Mouse (Mus musculus): ENCODE data around the gene Krtap1-3. TPM values are rescaled to one million over a fixed set of nuclear protein-coding genes. Genes with fewer than 3 reads are reported as not detected.

Krtap1-3 gene
- not detected in 2 replicates for polyA plus RNA-seq (2014; fragmentation: Nextera tagmentation; extraction: Ambion mirVana)

DNA sequence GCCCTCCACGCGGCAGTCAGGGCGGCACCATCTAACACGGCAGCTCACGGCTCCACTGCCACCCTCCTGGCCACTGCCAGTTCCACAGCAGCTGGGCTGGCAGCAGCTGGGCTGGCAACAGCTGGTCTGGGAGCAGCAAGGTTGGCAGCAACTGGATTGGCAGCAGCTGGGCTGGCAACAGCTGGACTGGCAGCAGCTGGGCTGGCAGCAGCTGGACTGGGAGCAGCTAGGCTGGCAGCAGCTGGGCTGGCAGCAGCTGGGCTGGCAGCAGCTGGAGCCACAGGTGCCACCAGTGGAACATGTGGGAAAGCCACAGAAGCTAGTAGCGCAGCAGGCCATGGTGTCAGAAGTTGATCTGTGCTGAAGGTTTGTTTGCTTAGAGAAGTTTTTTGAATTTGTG lies at the start of gene Krtap1-3:
Krtap1-3 (minus strand) TSS at position 359 of the 400 bp plus-strand sequence.
- Histone ChIP-seq H3K36me3 (ENCODE audit: control insufficient read depth, insufficient read depth, low read length) (no peaks in the 10 kb centered on the region), H3K4me2 (ENCODE audit: low read depth, severe bottlenecking) (no peak within 1 kb of the TSS), H3K27ac (replicated peaks; ENCODE audit: low read depth, low read length) (no peak within 1 kb of the TSS), H3K4me3 (ENCODE audit: low read depth, low read length) (no peak within 1 kb of the TSS), H3K4me1 (ENCODE audit: control insufficient read depth, insufficient read depth, low read length) (no peaks in the 10 kb centered on the region), H3K9me3 (ENCODE audit: control insufficient read depth, low read length) (no peaks in the 10 kb centered on the region), H3K27me3 (ENCODE audit: control insufficient read depth, insufficient read depth, low read length) (no peaks in the 10 kb centered on the region), H3K9ac (ENCODE audit: low read length) (no peak within 1 kb of the TSS)
- WGBS: 83% methylated on average over 6 of the region's 6 CpGs
- DNase-seq (ENCODE audit: low spot score) (no peak), ATAC-seq (ENCODE audit: insufficient number of reproducible peaks, low FRiP score, low TSS enrichment, low read depth) (no peak)

DNA sequence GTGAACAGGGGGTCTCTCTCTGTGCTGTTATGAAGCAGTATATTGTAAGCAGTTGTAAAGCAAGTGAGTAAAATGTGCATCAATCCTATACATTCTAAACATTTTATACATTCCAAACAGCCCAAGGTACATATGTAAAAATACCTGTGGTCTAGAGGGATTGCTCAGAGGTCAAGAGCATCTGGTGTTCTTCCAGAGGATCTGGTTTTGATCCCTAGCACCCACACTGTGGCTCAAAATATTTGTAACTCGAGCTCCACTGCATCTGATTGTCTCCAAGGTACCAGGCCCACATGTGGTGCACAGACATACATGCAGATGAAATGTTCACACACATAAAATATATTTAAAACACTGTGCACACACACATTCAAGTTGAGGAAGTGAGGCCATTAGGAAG lies 49.8 kb upstream of the Krtap1-3 start:
- DNase-seq (ENCODE audit: low spot score) (no peak), ATAC-seq (ENCODE audit: insufficient number of reproducible peaks, low FRiP score, low TSS enrichment, low read depth) (no peak)
- Histone ChIP-seq H3K36me3 (ENCODE audit: control insufficient read depth, insufficient read depth, low read length) (no peaks in the 10 kb centered on the region), H3K27ac (replicated peaks; ENCODE audit: low read depth, low read length) (no peak overlapping the region), H3K9ac (ENCODE audit: low read length) (no peak overlapping the region), H3K9me3 (ENCODE audit: control insufficient read depth, low read length) (no peaks in the 10 kb centered on the region), H3K4me2 (ENCODE audit: low read depth, severe bottlenecking) (no peak overlapping the region), H3K4me3 (ENCODE audit: low read depth, low read length) (no peak overlapping the region), H3K27me3 (ENCODE audit: control insufficient read depth, insufficient read depth, low read length) (no peaks in the 10 kb centered on the region), H3K4me1 (ENCODE audit: control insufficient read depth, insufficient read depth, low read length) (no peaks in the 10 kb centered on the region)
- WGBS: 25% methylated on average over 1 of the region's 1 CpGs

DNA sequence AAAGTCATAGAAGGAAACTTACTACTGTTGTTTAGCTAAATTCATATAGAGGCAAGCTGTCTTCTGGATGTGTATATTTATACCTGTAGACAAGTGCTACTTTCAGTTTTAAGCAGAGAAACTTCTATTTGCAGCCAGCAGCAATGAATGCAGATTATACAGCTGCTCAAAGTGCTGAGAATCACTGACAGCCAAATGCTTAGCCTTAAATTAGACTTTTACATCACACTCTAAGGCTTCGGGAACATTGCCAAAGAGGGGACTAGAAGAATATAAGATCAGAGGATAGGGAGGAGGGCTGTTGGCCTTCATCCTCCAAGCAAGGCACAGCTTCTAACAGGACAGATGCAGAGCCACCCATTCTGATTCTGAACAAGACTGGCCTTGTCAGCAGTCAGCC lies 45.9 kb upstream of the Krtap1-3 start:
- 69% methylated on average over 1 of the region's 1 CpGs for WGBS
- no peak for ATAC-seq (ENCODE audit: insufficient number of reproducible peaks, low FRiP score, low TSS enrichment, low read depth)

DNA sequence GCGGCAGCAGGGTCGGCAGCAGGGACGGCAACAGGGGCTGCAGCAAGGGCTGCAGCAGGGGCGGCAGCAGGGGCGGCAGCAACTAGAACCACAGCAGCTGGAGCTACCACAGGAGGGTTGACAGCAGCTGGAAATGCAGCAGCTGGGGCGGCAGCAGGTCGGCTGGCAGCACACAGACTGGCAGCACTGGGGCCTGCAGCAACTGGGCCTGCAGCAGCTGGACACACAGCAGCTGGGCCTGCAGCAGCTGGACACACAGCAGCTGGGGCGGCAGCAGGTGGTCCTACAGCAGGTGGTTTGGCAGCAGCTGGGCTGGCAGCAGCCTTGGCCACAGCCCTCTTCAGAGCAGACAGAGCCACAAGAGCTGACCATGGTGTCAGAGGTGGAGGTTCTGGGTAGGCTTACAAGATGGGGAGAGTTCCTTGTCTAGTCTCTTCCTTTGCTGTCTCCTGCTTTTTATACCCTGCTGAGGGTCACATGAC lies 43.6 kb upstream of the Krtap1-3 start, which contains the start of gene Krtap4-2:
Krtap4-2 (minus strand) TSS at position 432 of the 482 bp plus-strand sequence.
- Histone ChIP-seq H3K27me3 (ENCODE audit: control insufficient read depth, insufficient read depth, low read length) (no peaks in the 10 kb centered on the region), H3K4me2 (ENCODE audit: low read depth, severe bottlenecking) (no peak within 1 kb of the TSS), H3K27ac (replicated peaks; ENCODE audit: low read depth, low read length) (no peak within 1 kb of the TSS), H3K9me3 (ENCODE audit: control insufficient read depth, low read length) (no peaks in the 10 kb centered on the region), H3K4me3 (ENCODE audit: low read depth, low read length) (no peak within 1 kb of the TSS), H3K36me3 (ENCODE audit: control insufficient read depth, insufficient read depth, low read length) (no peaks in the 10 kb centered on the region), H3K4me1 (ENCODE audit: control insufficient read depth, insufficient read depth, low read length) (no peaks in the 10 kb centered on the region), H3K9ac (ENCODE audit: low read length) (no peak within 1 kb of the TSS)
- ATAC-seq (ENCODE audit: insufficient number of reproducible peaks, low FRiP score, low TSS enrichment, low read depth) (no peak), DNase-seq (ENCODE audit: low spot score) (peak; percentile 22)
- 34% methylated on average over 7 of the region's 8 CpGs for WGBS

More for the DNA sequence above, 45.9 kb upstream of the Krtap1-3 start:
- Histone ChIP-seq H3K9me3 (ENCODE audit: control insufficient read depth, low read length) (no peaks in the 10 kb centered on the region), H3K9ac (ENCODE audit: low read length) (no peak overlapping the region), H3K27ac (replicated peaks; ENCODE audit: low read depth, low read length) (no peak overlapping the region), H3K4me2 (ENCODE audit: low read depth, severe bottlenecking) (no peak overlapping the region), H3K4me1 (ENCODE audit: control insufficient read depth, insufficient read depth, low read length) (no peaks in the 10 kb centered on the region), H3K36me3 (ENCODE audit: control insufficient read depth, insufficient read depth, low read length) (no peaks in the 10 kb centered on the region), H3K4me3 (ENCODE audit: low read depth, low read length) (no peak overlapping the region), H3K27me3 (ENCODE audit: control insufficient read depth, insufficient read depth, low read length) (no peaks in the 10 kb centered on the region)
- no peak for DNase-seq (ENCODE audit: low spot score)

DNA sequence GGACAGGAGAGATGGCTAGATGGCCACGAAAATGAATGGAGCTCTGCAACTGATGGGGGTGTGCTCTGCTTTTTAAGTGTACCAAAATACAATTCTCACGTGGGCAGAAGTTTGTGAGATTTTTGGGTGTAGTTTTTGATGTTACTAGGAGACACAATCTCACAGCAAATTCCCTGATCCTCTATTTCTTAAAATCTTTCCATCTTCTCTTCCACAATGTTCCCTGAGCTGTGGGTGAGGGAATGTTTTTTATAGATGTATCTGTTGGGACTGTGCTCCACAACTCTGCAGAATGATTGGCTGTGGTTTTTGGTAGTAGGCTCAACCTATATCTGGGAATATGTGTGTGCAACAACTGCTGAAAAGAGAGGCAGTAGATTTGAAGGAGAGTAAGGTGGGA lies 42.2 kb upstream of the Krtap1-3 start:
- WGBS: 74% methylated on average over 2 of the region's 2 CpGs
- Histone ChIP-seq H3K9ac (ENCODE audit: low read length) (no peak overlapping the region), H3K4me3 (ENCODE audit: low read depth, low read length) (no peak overlapping the region), H3K27ac (replicated peaks; ENCODE audit: low read depth, low read length) (no peak overlapping the region), H3K27me3 (ENCODE audit: control insufficient read depth, insufficient read depth, low read length) (no peaks in the 10 kb centered on the region), H3K9me3 (ENCODE audit: control insufficient read depth, low read length) (no peaks in the 10 kb centered on the region), H3K36me3 (ENCODE audit: control insufficient read depth, insufficient read depth, low read length) (no peaks in the 10 kb centered on the region), H3K4me2 (ENCODE audit: low read depth, severe bottlenecking) (no peak overlapping the region), H3K4me1 (ENCODE audit: control insufficient read depth, insufficient read depth, low read length) (no peaks in the 10 kb centered on the region)
- ATAC-seq (ENCODE audit: insufficient number of reproducible peaks, low FRiP score, low TSS enrichment, low read depth) (no peak), DNase-seq (ENCODE audit: low spot score) (no peak)

GRCm38 (mm10) chr11:99630890-99631289 lies 39.8 kb upstream of the Krtap1-3 start:
- DNase-seq (ENCODE audit: low spot score) (no peak), ATAC-seq (ENCODE audit: insufficient number of reproducible peaks, low FRiP score, low TSS enrichment, low read depth) (no peak)
- Histone ChIP-seq H3K4me2 (ENCODE audit: low read depth, severe bottlenecking) (no peak overlapping the region), H3K9ac (ENCODE audit: low read length) (no peak overlapping the region), H3K9me3 (ENCODE audit: control insufficient read depth, low read length) (no peaks in the 10 kb centered on the region), H3K27me3 (ENCODE audit: control insufficient read depth, insufficient read depth, low read length) (no peaks in the 10 kb centered on the region), H3K36me3 (ENCODE audit: control insufficient read depth, insufficient read depth, low read length) (no peaks in the 10 kb centered on the region), H3K27ac (replicated peaks; ENCODE audit: low read depth, low read length) (no peak overlapping the region), H3K4me3 (ENCODE audit: low read depth, low read length) (no peak overlapping the region), H3K4me1 (ENCODE audit: control insufficient read depth, insufficient read depth, low read length) (no peaks in the 10 kb centered on the region)
- 82% methylated on average over 3 of the region's 3 CpGs for WGBS

DNA sequence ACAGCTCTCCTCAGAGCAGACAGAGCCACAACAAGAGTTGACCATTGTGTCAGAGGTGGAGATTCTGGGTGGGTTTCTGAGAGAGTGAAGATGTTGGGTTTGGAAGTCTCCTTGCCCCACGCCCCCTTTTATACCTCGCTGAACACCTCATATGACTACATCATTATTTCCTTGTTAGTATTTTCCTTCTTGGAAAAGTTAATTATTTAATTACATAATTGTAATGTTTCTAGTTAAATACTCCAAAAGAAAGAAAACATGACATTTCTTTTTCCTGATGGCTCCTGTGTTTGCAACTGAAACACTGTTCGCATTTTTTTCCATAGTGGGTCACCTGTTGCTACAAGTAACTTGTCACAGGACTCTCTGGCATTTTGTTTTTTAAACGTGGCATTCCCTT lies 37.0 kb upstream of the Krtap1-3 start, which contains the start of gene Krtap4-1:
Krtap4-1 (minus strand) TSS at position 101 of the 400 bp plus-strand sequence.
- no peak within 1 kb of the TSS for H3K4me3 ChIP-seq (ENCODE audit: low read depth, low read length)
- 78% methylated on average over 4 of the region's 4 CpGs for WGBS
- H3K27me3 ChIP-seq (ENCODE audit: control insufficient read depth, insufficient read depth, low read length): no peaks in the 10 kb centered on the region
- H3K9ac ChIP-seq (ENCODE audit: low read length): no peak within 1 kb of the TSS
- no peak within 1 kb of the TSS for H3K4me2 ChIP-seq (ENCODE audit: low read depth, severe bottlenecking)
- no peak within 1 kb of the TSS for H3K27ac ChIP-seq (replicated peaks; ENCODE audit: low read depth, low read length)
- DNase-seq (ENCODE audit: low spot score) (no peak), ATAC-seq (ENCODE audit: insufficient number of reproducible peaks, low FRiP score, low TSS enrichment, low read depth) (no peak)
- H3K4me1 ChIP-seq (ENCODE audit: control insufficient read depth, insufficient read depth, low read length): no peaks in the 10 kb centered on the region
- no peaks in the 10 kb centered on the region for H3K9me3 ChIP-seq (ENCODE audit: control insufficient read depth, low read length)
- H3K36me3 ChIP-seq (ENCODE audit: control insufficient read depth, insufficient read depth, low read length): no peaks in the 10 kb centered on the region

GRCm38 (mm10) chr11:99620335-99620734 lies 29.2 kb upstream of the Krtap1-3 start, which contains the start of gene Gm11562:
TSS of gene Gm11562 (minus strand) at chr11:99620435.
- 85% methylated on average over 2 of the region's 2 CpGs for WGBS
- H3K27ac ChIP-seq (replicated peaks; ENCODE audit: low read depth, low read length): no peak within 1 kb of the TSS
- ATAC-seq (ENCODE audit: insufficient number of reproducible peaks, low FRiP score, low TSS enrichment, low read depth) (no peak), DNase-seq (ENCODE audit: low spot score) (no peak)
- H3K9ac ChIP-seq (ENCODE audit: low read length): no peak within 1 kb of the TSS
- H3K4me2 ChIP-seq (ENCODE audit: low read depth, severe bottlenecking): no peak within 1 kb of the TSS
- H3K4me1 ChIP-seq (ENCODE audit: control insufficient read depth, insufficient read depth, low read length): no peaks in the 10 kb centered on the region
- H3K9me3 ChIP-seq (ENCODE audit: control insufficient read depth, low read length): no peaks in the 10 kb centered on the region
- H3K27me3 ChIP-seq (ENCODE audit: control insufficient read depth, insufficient read depth, low read length): no peaks in the 10 kb centered on the region
- H3K4me3 ChIP-seq (ENCODE audit: low read depth, low read length): no peak within 1 kb of the TSS
- no peaks in the 10 kb centered on the region for H3K36me3 ChIP-seq (ENCODE audit: control insufficient read depth, insufficient read depth, low read length)

DNA sequence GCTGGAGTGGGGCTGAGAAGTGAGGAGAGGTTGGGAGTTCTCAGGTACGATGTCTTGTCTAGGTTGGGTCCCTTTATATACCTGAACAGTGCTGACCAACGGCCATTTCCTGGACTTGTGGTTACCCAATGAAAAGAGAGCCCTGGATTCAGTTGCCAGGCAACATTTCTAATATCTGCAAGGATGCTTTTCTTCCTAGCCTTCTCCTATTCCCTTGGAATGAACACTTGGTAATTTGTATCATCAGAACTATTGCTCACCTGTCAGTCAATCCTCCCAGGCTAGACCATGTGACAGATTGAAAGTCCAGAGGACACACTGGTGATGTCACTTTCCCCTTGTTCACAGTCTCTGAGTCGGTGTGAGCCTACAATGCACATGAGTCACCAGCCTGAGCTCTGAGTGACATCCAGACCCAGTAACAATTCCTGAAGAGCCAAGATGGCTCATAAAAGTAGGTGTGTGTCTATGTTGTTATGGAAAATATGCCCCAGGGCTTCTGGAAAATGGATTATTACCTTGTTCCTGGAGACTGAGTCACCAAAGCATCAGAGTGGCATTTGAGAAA lies 23.7 kb upstream of the Krtap1-3 start, which contains the start of gene Krtap2-4:
Krtap2-4 (minus strand) TSS at position 51 of the 568 bp plus-strand sequence.
- no peak within 1 kb of the TSS for H3K9ac ChIP-seq (ENCODE audit: low read length)
- no peak within 1 kb of the TSS for H3K27ac ChIP-seq (replicated peaks; ENCODE audit: low read depth, low read length)
- 81% methylated on average over 3 of the region's 3 CpGs for WGBS
- ATAC-seq (ENCODE audit: insufficient number of reproducible peaks, low FRiP score, low TSS enrichment, low read depth) (no peak), DNase-seq (ENCODE audit: low spot score) (no peak)
- H3K4me3 ChIP-seq (ENCODE audit: low read depth, low read length): no peak within 1 kb of the TSS
- H3K4me2 ChIP-seq (ENCODE audit: low read depth, severe bottlenecking): no peak within 1 kb of the TSS
- no peaks in the 10 kb centered on the region for H3K9me3 ChIP-seq (ENCODE audit: control insufficient read depth, low read length)
- no peaks in the 10 kb centered on the region for H3K36me3 ChIP-seq (ENCODE audit: control insufficient read depth, insufficient read depth, low read length)
- H3K27me3 ChIP-seq (ENCODE audit: control insufficient read depth, insufficient read depth, low read length): no peaks in the 10 kb centered on the region
- H3K4me1 ChIP-seq (ENCODE audit: control insufficient read depth, insufficient read depth, low read length): no peaks in the 10 kb centered on the region

Data from limb, embryonic 11.5 days (tissue).